Mouse (Mus musculus) cerebellum, postnatal 4 days (tissue): ENCODE data around the gene Macrod2.
A peak's percentile ranks its signal among the peaks of the same experiment; 100 is the strongest.

Experiments used
- DNase-seq, 2 experiments: peaks; one replicate each; pipeline ENCODE4 v3.0.0; 2022; ENCODE audit warnings: low spot score in 2 of 2, mixed read lengths in 1 of 2

The Macrod2 gene

GRCm38 (mm10) chr2:141441896-141442295 is 1046.8 kb downstream of the Macrod2 start:
- DNase-seq, result no peak

GRCm38 (mm10) chr2:141449078-141449680 is 1054.1 kb downstream of the Macrod2 start:
- DNase-seq, result no peak

GRCm38 (mm10) chr2:141463946-141464345 is 1068.8 kb downstream of the Macrod2 start:
- DNase-seq, result no peak

GRCm38 (mm10) chr2:141472791-141473190 is 1077.7 kb downstream of the Macrod2 start:
- DNase-seq, result no peak

- DNase-seq, result no peak
These were observed 1082.5 kb downstream of the Macrod2 start for GRCm38 (mm10) chr2:141477585-141477984.

GRCm38 (mm10) chr2:141490518-141490917 is 1095.4 kb downstream of the Macrod2 start:
- no peak for DNase-seq

- no peak for DNase-seq
These were observed 1110.3 kb downstream of the Macrod2 start for GRCm38 (mm10) chr2:141505451-141505850.

- no peak for DNase-seq
These were observed 1113.1 kb downstream of the Macrod2 start for GRCm38 (mm10) chr2:141507929-141508897.

- DNase-seq, result no peak
These were observed 1119.9 kb downstream of the Macrod2 start for GRCm38 (mm10) chr2:141514976-141515375.

GRCm38 (mm10) chr2:141522081-141522480 is 1127.0 kb downstream of the Macrod2 start:
- DNase-seq, result no peak

- no peak for DNase-seq
These were observed 1150.8 kb downstream of the Macrod2 start for GRCm38 (mm10) chr2:141545877-141546276.

GRCm38 (mm10) chr2:141551701-141552100 is 1156.6 kb downstream of the Macrod2 start:
- DNase-seq, result no peak

GRCm38 (mm10) chr2:141556747-141557146 is 1161.6 kb downstream of the Macrod2 start:
- no peak for DNase-seq

- no peak for DNase-seq
These were observed 1163.2 kb downstream of the Macrod2 start for GRCm38 (mm10) chr2:141558242-141558827.

- no peak for DNase-seq
These were observed 1170.9 kb downstream of the Macrod2 start for GRCm38 (mm10) chr2:141565986-141566385.

- DNase-seq, result no peak
These were observed 1176.3 kb downstream of the Macrod2 start for GRCm38 (mm10) chr2:141571360-141571759.

GRCm38 (mm10) chr2:141578206-141578605 is 1183.1 kb downstream of the Macrod2 start:
- DNase-seq, result no peak

- DNase-seq, result no peak
These were observed 1187.3 kb downstream of the Macrod2 start for GRCm38 (mm10) chr2:141582431-141582830.

- no peak for DNase-seq
These were observed 1187.8 kb downstream of the Macrod2 start for GRCm38 (mm10) chr2:141582933-141583332.

- no peak for DNase-seq
These were observed 1192.2 kb downstream of the Macrod2 start for GRCm38 (mm10) chr2:141587290-141587689.

GRCm38 (mm10) chr2:141591326-141591725 is 1196.2 kb downstream of the Macrod2 start:
- no peak for DNase-seq

- DNase-seq, result peak in 1 of 2 experiments; percentile 6
These were observed 1199.7 kb downstream of the Macrod2 start for GRCm38 (mm10) chr2:141594811-141595210.
